Mouse (Mus musculus) neural tube, embryonic 13.5 days (tissue): ENCODE results near the gene Tmem217. TPM values are rescaled to one million over a fixed set of nuclear protein-coding genes. Genes with fewer than 3 reads are reported as not detected.
A peak's percentile ranks its signal among the peaks of the same experiment; 100 is the strongest.

Experiments
- ATAC-seq: fragments of 200-750 bp; cut with Nextera tagmentation; 2 replicates; pipeline ENCODE4 v1.8.0; 2017; ENCODE audit warnings: low read depth, mild to moderate bottlenecking, moderate TSS enrichment, moderate library complexity
- H3K27ac ChIP-seq: fragments of 300-500 bp; sonication (generic); replicated peaks from 2 replicates; pipeline ENCODE4 v1.5.1; 2015; ENCODE audit warnings: moderate library complexity, mild to moderate bottlenecking, inconsistent platforms
- H3K27me3 ChIP-seq: fragments of 300-500 bp; sonication (generic); 2 replicates; pipeline ENCODE4 v1.6.1; 2015; ENCODE audit warnings: mild to moderate bottlenecking, inconsistent platforms
- H3K36me3 ChIP-seq: fragments of 300-500 bp; sonication (generic); 2 replicates; pipeline ENCODE4 v1.6.1; 2015; ENCODE audit warnings: mild to moderate bottlenecking, inconsistent platforms
- H3K4me1 ChIP-seq: fragments of 300-500 bp; sonication (generic); replicated peaks from 2 replicates; pipeline ENCODE4 v1.6.1; 2015; ENCODE audit warnings: inconsistent platforms
- H3K4me2 ChIP-seq: fragments of 300-500 bp; sonication (generic); 2 replicates; pipeline ENCODE4 v1.6.1; 2015; ENCODE audit warnings: inconsistent platforms, mild to moderate bottlenecking, moderate library complexity
- H3K4me3 ChIP-seq: fragments of 300-500 bp; sonication (generic); 2 replicates; pipeline ENCODE4 v1.5.1; 2015; ENCODE audit warnings: mild to moderate bottlenecking, inconsistent platforms
- H3K9ac ChIP-seq: fragments of 300-500 bp; sonication (generic); 2 replicates; pipeline ENCODE4 v1.6.1; 2015; ENCODE audit warnings: moderate library complexity, mild to moderate bottlenecking, inconsistent platforms
- H3K9me3 ChIP-seq: fragments of 300-500 bp; sonication (generic); 2 replicates; pipeline ENCODE4 v1.6.1; 2016; ENCODE audit warnings: inconsistent platforms
- WGBS: fragments of 180-500 bp; shearing (Covaris S2); methylation state at CpG from one replicate; pipeline ENCODE4 v1.1.7; 2015; 5-methylcytosine and 5-hydroxymethylcytosine counted together
- polyA plus RNA-seq: library from polyadenylated mRNA; unstranded; fragments of >200 nt; fragmentation: Nextera tagmentation; extraction: Ambion mirVana; gene quantifications from 2 replicates; pipeline ENCODE4 v1.2.1, GENCODE M21; 2015

The Tmem217 gene
- polyA plus RNA-seq = 1.1 and 1.9 TPM in 2 replicates

- Histone ChIP-seq H3K9ac (0 out of 2 replicates have a peak within 1 kb of the TSS, but pooled peaks have one; percentile 97), H3K4me1 (peaks cover 24% of the 10 kb centered on the region)
- ATAC-seq = no peak
These were observed at the start of gene Tmem217 for GRCm38 (mm10) chr17:29552162-29552732. Gene Tmem217, minus strand, starts transcription at chr17:29552385.

GRCm38 (mm10) chr17:29601391-29601790 is 49.2 kb upstream of the Tmem217 start:
- Histone ChIP-seq H3K9me3 (no peaks in the 10 kb centered on the region), H3K9ac (no peak overlapping the region), H3K27ac (no peak overlapping the region), H3K4me3 (no peak overlapping the region), H3K36me3 (peaks cover 62% of the 10 kb centered on the region), H3K4me1 (peaks cover 16% of the 10 kb centered on the region), H3K4me2 (no peak overlapping the region), H3K27me3 (no peaks in the 10 kb centered on the region)
- whole genome bisulfite sequencing = 80% methylated on average over 4 of the region's 4 CpGs
- ATAC-seq = no peak

More at GRCm38 (mm10) chr17:29552162-29552732, at the start of gene Tmem217:
- Histone ChIP-seq H3K4me2 (peak within 1 kb of the TSS; percentile 98; the same call in 1 of the 2 replicates), H3K36me3 (no peaks in the 10 kb centered on the region), H3K27ac (no peak within 1 kb of the TSS), H3K9me3 (no peaks in the 10 kb centered on the region), H3K4me3 (no peak within 1 kb of the TSS), H3K27me3 (no peaks in the 10 kb centered on the region; the same call in 1 of the 2 replicates)
- 91% methylated on average over 5 of the region's 5 CpGs for WGBS

- H3K27me3 ChIP-seq = no peaks in the 10 kb centered on the region
- no peaks in the 10 kb centered on the region for H3K9me3 ChIP-seq
- H3K4me1 ChIP-seq = peaks cover 19% of the 10 kb centered on the region
- no peak for ATAC-seq
- H3K36me3 ChIP-seq = peaks cover 68% of the 10 kb centered on the region
- 88% methylated on average over 8 of the region's 8 CpGs for WGBS
- no peak overlapping the region for H3K4me2 ChIP-seq
- no peak overlapping the region for H3K27ac ChIP-seq
- H3K9ac ChIP-seq = no peak overlapping the region
- H3K4me3 ChIP-seq = no peak overlapping the region
These were observed 47.4 kb upstream of the Tmem217 start for GRCm38 (mm10) chr17:29599537-29599936.

- Histone ChIP-seq H3K4me2 (no peak overlapping the region), H3K9ac (no peak overlapping the region), H3K9me3 (no peaks in the 10 kb centered on the region), H3K4me1 (peaks cover 19% of the 10 kb centered on the region), H3K36me3 (peaks cover 72% of the 10 kb centered on the region), H3K27me3 (no peaks in the 10 kb centered on the region), H3K27ac (no peak overlapping the region), H3K4me3 (no peak overlapping the region)
- 90% methylated on average over 14 of the region's 14 CpGs for WGBS
- no peak for ATAC-seq
These were observed 46.9 kb upstream of the Tmem217 start for GRCm38 (mm10) chr17:29599051-29599450.

- ATAC-seq = 0 out of 2 replicates have a peak, but pooled peaks have one; percentile 52
- H3K4me2 ChIP-seq = no peak overlapping the region
- peak overlapping the region; percentile 17; the same call in 1 of the 2 replicates for H3K9ac ChIP-seq
- 52% methylated on average over 13 of the region's 13 CpGs for WGBS
- H3K27me3 ChIP-seq = no peaks in the 10 kb centered on the region
- peaks cover 69% of the 10 kb centered on the region for H3K36me3 ChIP-seq
- H3K4me3 ChIP-seq = no peak overlapping the region
- H3K4me1 ChIP-seq = peaks cover 19% of the 10 kb centered on the region
- H3K9me3 ChIP-seq = no peaks in the 10 kb centered on the region
- H3K27ac ChIP-seq = 0 out of 2 replicates have a peak overlapping the region, but pooled peaks have one; percentile 25
These were observed 44.6 kb upstream of the Tmem217 start for GRCm38 (mm10) chr17:29596771-29597132.

GRCm38 (mm10) chr17:29595891-29596770 is 43.9 kb upstream of the Tmem217 start:
- peaks cover 71% of the 10 kb centered on the region for H3K36me3 ChIP-seq
- no peak overlapping the region for H3K4me3 ChIP-seq
- H3K4me1 ChIP-seq = peaks cover 19% of the 10 kb centered on the region
- no peak overlapping the region for H3K4me2 ChIP-seq
- 78% methylated on average over 15 of the region's 15 CpGs for whole genome bisulfite sequencing
- ATAC-seq = no peak
- H3K9ac ChIP-seq = peak overlapping the region; percentile 17; the same call in 1 of the 2 replicates
- H3K27me3 ChIP-seq = no peaks in the 10 kb centered on the region
- H3K9me3 ChIP-seq = no peaks in the 10 kb centered on the region
- H3K27ac ChIP-seq = no peak overlapping the region

GRCm38 (mm10) chr17:29589221-29589898 is 37.2 kb upstream of the Tmem217 start:
- WGBS = 19% methylated on average over 11 of the region's 11 CpGs
- Histone ChIP-seq H3K4me3 (no peak overlapping the region), H3K27ac (peak overlapping the region; percentile 71), H3K36me3 (peaks cover 22% of the 10 kb centered on the region), H3K9ac (no peak overlapping the region), H3K4me1 (peaks cover 19% of the 10 kb centered on the region), H3K9me3 (no peaks in the 10 kb centered on the region), H3K27me3 (no peaks in the 10 kb centered on the region), H3K4me2 (no peak overlapping the region)
- ATAC-seq = peak; percentile 83

- no peak overlapping the region for H3K4me2 ChIP-seq
- no peak overlapping the region for H3K4me3 ChIP-seq
- no peak for ATAC-seq
- peaks cover 19% of the 10 kb centered on the region for H3K4me1 ChIP-seq
- H3K9ac ChIP-seq = no peak overlapping the region
- 94% methylated on average over 9 of the region's 9 CpGs for WGBS
- no peak overlapping the region for H3K27ac ChIP-seq
- no peaks in the 10 kb centered on the region for H3K9me3 ChIP-seq
- no peaks in the 10 kb centered on the region for H3K27me3 ChIP-seq
- H3K36me3 ChIP-seq = peaks cover 22% of the 10 kb centered on the region
These were observed 34.7 kb upstream of the Tmem217 start for GRCm38 (mm10) chr17:29586921-29587320.

GRCm38 (mm10) chr17:29585446-29585845 is 33.3 kb upstream of the Tmem217 start:
- Histone ChIP-seq H3K9ac (no peak overlapping the region), H3K27me3 (no peaks in the 10 kb centered on the region), H3K4me2 (no peak overlapping the region), H3K27ac (no peak overlapping the region), H3K9me3 (no peaks in the 10 kb centered on the region), H3K4me1 (peaks cover 19% of the 10 kb centered on the region), H3K36me3 (peaks cover 26% of the 10 kb centered on the region), H3K4me3 (no peak overlapping the region)
- 94% methylated on average over 6 of the region's 6 CpGs for WGBS
- ATAC-seq = no peak

GRCm38 (mm10) chr17:29584737-29585136 is 32.6 kb upstream of the Tmem217 start:
- Histone ChIP-seq H3K36me3 (peaks cover 31% of the 10 kb centered on the region), H3K4me3 (no peak overlapping the region), H3K4me1 (peaks cover 17% of the 10 kb centered on the region), H3K4me2 (no peak overlapping the region), H3K9me3 (no peaks in the 10 kb centered on the region), H3K27me3 (no peaks in the 10 kb centered on the region), H3K27ac (no peak overlapping the region), H3K9ac (no peak overlapping the region)
- ATAC-seq = no peak
- WGBS = 59% methylated on average over 3 of the region's 3 CpGs

- ATAC-seq = no peak
- Histone ChIP-seq H3K27me3 (no peaks in the 10 kb centered on the region), H3K9me3 (no peaks in the 10 kb centered on the region), H3K4me1 (peaks cover 12% of the 10 kb centered on the region), H3K36me3 (peaks cover 35% of the 10 kb centered on the region), H3K9ac (no peak overlapping the region), H3K27ac (no peak overlapping the region), H3K4me3 (no peak overlapping the region), H3K4me2 (no peak overlapping the region)
- 83% methylated on average over 5 of the region's 5 CpGs for WGBS
These were observed 32.1 kb upstream of the Tmem217 start for GRCm38 (mm10) chr17:29584306-29584705.

- Histone ChIP-seq H3K9ac (no peak overlapping the region), H3K9me3 (no peaks in the 10 kb centered on the region), H3K27me3 (no peaks in the 10 kb centered on the region), H3K4me2 (no peak overlapping the region), H3K36me3 (peaks cover 43% of the 10 kb centered on the region), H3K4me1 (peaks cover 5% of the 10 kb centered on the region), H3K4me3 (no peak overlapping the region), H3K27ac (no peak overlapping the region)
- WGBS = 86% methylated on average over 5 of the region's 5 CpGs
- ATAC-seq = no peak
These were observed 31.4 kb upstream of the Tmem217 start for GRCm38 (mm10) chr17:29583569-29583968.
